Mouse (Mus musculus): ENCODE results near the gene Hebp2. TPM values are rescaled to one million over a fixed set of nuclear protein-coding genes. Genes with fewer than 3 reads are reported as not detected.
A peak's percentile ranks its signal among the peaks of the same experiment; 100 is the strongest.

Gene Hebp2
- polyA plus RNA-seq, 1 experiment from 2014 or later: 7.0 TPM

- Histone ChIP-seq H3K4me3 (ENCODE audit: low read length) (peak overlapping the region; percentile 67), H3K9me3 (ENCODE audit: control insufficient read depth, low read length) (no peaks in the 10 kb centered on the region), H3K4me1 (ENCODE audit: control insufficient read depth, insufficient read depth, low read length) (peaks cover 9% of the 10 kb centered on the region; the same call in 1 of the 2 replicates), H3K4me2 (ENCODE audit: low read depth, low read length) (peak overlapping the region; percentile 95), H3K36me3 (ENCODE audit: control insufficient read depth, insufficient read depth, low read length) (no peaks in the 10 kb centered on the region), H3K27ac (ENCODE audit: low read length) (peak overlapping the region; percentile 27; the same call in 1 of the 2 replicates), H3K9ac (ENCODE audit: low read depth, low read length) (peak overlapping the region; percentile 79), H3K27me3 (replicated peaks; ENCODE audit: control insufficient read depth, insufficient read depth, low read length) (no peaks in the 10 kb centered on the region)
- 4% methylated on average over 13 of the region's 13 CpGs for WGBS
- no peak for ATAC-seq
Observed at GRCm38 (mm10) chr10:18545309-18545708, 567 bp downstream of the Hebp2 start.

- no peak for ATAC-seq
- H3K4me2 ChIP-seq (ENCODE audit: low read depth, low read length): no peak overlapping the region
- H3K4me1 ChIP-seq (ENCODE audit: control insufficient read depth, insufficient read depth, low read length): no peaks in the 10 kb centered on the region
- no peak overlapping the region for H3K27ac ChIP-seq (ENCODE audit: low read length)
- no peak overlapping the region for H3K9ac ChIP-seq (ENCODE audit: low read depth, low read length)
- H3K36me3 ChIP-seq (ENCODE audit: control insufficient read depth, insufficient read depth, low read length): 0 out of 2 replicates have a peak, but pooled peaks cover under 1% of the 10 kb centered on the region
- 95% methylated on average over 2 of the region's 2 CpGs for WGBS
- no peaks in the 10 kb centered on the region for H3K9me3 ChIP-seq (ENCODE audit: control insufficient read depth, low read length)
- no peak overlapping the region for H3K4me3 ChIP-seq (ENCODE audit: low read length)
- H3K27me3 ChIP-seq (replicated peaks; ENCODE audit: control insufficient read depth, insufficient read depth, low read length): no peaks in the 10 kb centered on the region
Observed at GRCm38 (mm10) chr10:18536889-18537288, 9.0 kb downstream of the Hebp2 start.

- ATAC-seq: no peak
- Histone ChIP-seq H3K27me3 (replicated peaks; ENCODE audit: control insufficient read depth, insufficient read depth, low read length) (no peaks in the 10 kb centered on the region), H3K36me3 (ENCODE audit: control insufficient read depth, insufficient read depth, low read length) (peaks cover 7% of the 10 kb centered on the region; the same call in 1 of the 2 replicates), H3K27ac (ENCODE audit: low read length) (no peak overlapping the region), H3K9ac (ENCODE audit: low read depth, low read length) (no peak overlapping the region), H3K4me2 (ENCODE audit: low read depth, low read length) (no peak overlapping the region), H3K4me1 (ENCODE audit: control insufficient read depth, insufficient read depth, low read length) (no peaks in the 10 kb centered on the region), H3K4me3 (ENCODE audit: low read length) (no peak overlapping the region), H3K9me3 (ENCODE audit: control insufficient read depth, low read length) (no peaks in the 10 kb centered on the region)
- 66% methylated on average over 8 of the region's 8 CpGs for WGBS
Observed at GRCm38 (mm10) chr10:18532293-18532692, 13.6 kb downstream of the Hebp2 start.

- Histone ChIP-seq H3K9me3 (ENCODE audit: control insufficient read depth, low read length) (no peaks in the 10 kb centered on the region), H3K4me3 (ENCODE audit: low read length) (no peak overlapping the region), H3K4me2 (ENCODE audit: low read depth, low read length) (no peak overlapping the region), H3K27me3 (replicated peaks; ENCODE audit: control insufficient read depth, insufficient read depth, low read length) (no peaks in the 10 kb centered on the region), H3K27ac (ENCODE audit: low read length) (no peak overlapping the region), H3K36me3 (ENCODE audit: control insufficient read depth, insufficient read depth, low read length) (peaks cover 13% of the 10 kb centered on the region; the same call in 1 of the 2 replicates), H3K9ac (ENCODE audit: low read depth, low read length) (no peak overlapping the region), H3K4me1 (ENCODE audit: control insufficient read depth, insufficient read depth, low read length) (0 out of 2 replicates have a peak, but pooled peaks cover 2% of the 10 kb centered on the region)
- 91% methylated on average over 4 of the region's 4 CpGs for WGBS
- no peak for ATAC-seq
Observed at GRCm38 (mm10) chr10:18530161-18530560, 15.7 kb downstream of the Hebp2 start.

- no peak overlapping the region for H3K9ac ChIP-seq (ENCODE audit: low read depth, low read length)
- 0 out of 2 replicates have a peak, but pooled peaks cover 2% of the 10 kb centered on the region for H3K4me1 ChIP-seq (ENCODE audit: control insufficient read depth, insufficient read depth, low read length)
- H3K4me2 ChIP-seq (ENCODE audit: low read depth, low read length): no peak overlapping the region
- H3K27me3 ChIP-seq (replicated peaks; ENCODE audit: control insufficient read depth, insufficient read depth, low read length): no peaks in the 10 kb centered on the region
- no peak overlapping the region for H3K4me3 ChIP-seq (ENCODE audit: low read length)
- H3K27ac ChIP-seq (ENCODE audit: low read length): no peak overlapping the region
- peaks cover 18% of the 10 kb centered on the region; the same call in 1 of the 2 replicates for H3K36me3 ChIP-seq (ENCODE audit: control insufficient read depth, insufficient read depth, low read length)
- WGBS: 83% methylated on average over 4 of the region's 4 CpGs
- no peak for ATAC-seq
- no peaks in the 10 kb centered on the region for H3K9me3 ChIP-seq (ENCODE audit: control insufficient read depth, low read length)
Observed at GRCm38 (mm10) chr10:18529177-18529576, 16.7 kb downstream of the Hebp2 start.

GRCm38 (mm10) chr10:18528475-18528874, 17.4 kb downstream of the Hebp2 start:
- Histone ChIP-seq H3K36me3 (ENCODE audit: control insufficient read depth, insufficient read depth, low read length) (peaks cover 18% of the 10 kb centered on the region; the same call in 1 of the 2 replicates), H3K9me3 (ENCODE audit: control insufficient read depth, low read length) (no peaks in the 10 kb centered on the region), H3K4me1 (ENCODE audit: control insufficient read depth, insufficient read depth, low read length) (0 out of 2 replicates have a peak, but pooled peaks cover 2% of the 10 kb centered on the region), H3K27me3 (replicated peaks; ENCODE audit: control insufficient read depth, insufficient read depth, low read length) (no peaks in the 10 kb centered on the region), H3K4me3 (ENCODE audit: low read length) (no peak overlapping the region), H3K4me2 (ENCODE audit: low read depth, low read length) (no peak overlapping the region), H3K27ac (ENCODE audit: low read length) (no peak overlapping the region), H3K9ac (ENCODE audit: low read depth, low read length) (no peak overlapping the region)
- no peak for ATAC-seq
- WGBS: 45% methylated on average over 5 of the region's 5 CpGs

GRCm38 (mm10) chr10:18527766-18528165, 18.1 kb downstream of the Hebp2 start:
- 67% methylated on average over 7 of the region's 7 CpGs for WGBS
- H3K4me2 ChIP-seq (ENCODE audit: low read depth, low read length): no peak overlapping the region
- H3K27me3 ChIP-seq (replicated peaks; ENCODE audit: control insufficient read depth, insufficient read depth, low read length): no peaks in the 10 kb centered on the region
- peaks cover 18% of the 10 kb centered on the region; the same call in 1 of the 2 replicates for H3K36me3 ChIP-seq (ENCODE audit: control insufficient read depth, insufficient read depth, low read length)
- no peaks in the 10 kb centered on the region for H3K9me3 ChIP-seq (ENCODE audit: control insufficient read depth, low read length)
- 0 out of 2 replicates have a peak, but pooled peaks have one; percentile 37 for ATAC-seq
- no peak overlapping the region for H3K9ac ChIP-seq (ENCODE audit: low read depth, low read length)
- H3K27ac ChIP-seq (ENCODE audit: low read length): no peak overlapping the region
- 0 out of 2 replicates have a peak, but pooled peaks cover 2% of the 10 kb centered on the region for H3K4me1 ChIP-seq (ENCODE audit: control insufficient read depth, insufficient read depth, low read length)
- H3K4me3 ChIP-seq (ENCODE audit: low read length): no peak overlapping the region

- H3K27ac ChIP-seq (ENCODE audit: low read length): no peak overlapping the region
- H3K4me2 ChIP-seq (ENCODE audit: low read depth, low read length): no peak overlapping the region
- H3K9ac ChIP-seq (ENCODE audit: low read depth, low read length): no peak overlapping the region
- 0 out of 2 replicates have a peak, but pooled peaks cover 2% of the 10 kb centered on the region for H3K4me1 ChIP-seq (ENCODE audit: control insufficient read depth, insufficient read depth, low read length)
- H3K4me3 ChIP-seq (ENCODE audit: low read length): no peak overlapping the region
- no peaks in the 10 kb centered on the region for H3K9me3 ChIP-seq (ENCODE audit: control insufficient read depth, low read length)
- peaks cover 18% of the 10 kb centered on the region; the same call in 1 of the 2 replicates for H3K36me3 ChIP-seq (ENCODE audit: control insufficient read depth, insufficient read depth, low read length)
- 71% methylated on average over 20 of the region's 20 CpGs for WGBS
- 0 out of 2 replicates have a peak, but pooled peaks have one; percentile 45 for ATAC-seq
- H3K27me3 ChIP-seq (replicated peaks; ENCODE audit: control insufficient read depth, insufficient read depth, low read length): no peaks in the 10 kb centered on the region
Observed at GRCm38 (mm10) chr10:18526851-18527675, 18.8 kb downstream of the Hebp2 start.

GRCm38 (mm10) chr10:18526184-18526850, 19.6 kb downstream of the Hebp2 start:
- no peak overlapping the region for H3K9ac ChIP-seq (ENCODE audit: low read depth, low read length)
- H3K4me1 ChIP-seq (ENCODE audit: control insufficient read depth, insufficient read depth, low read length): 0 out of 2 replicates have a peak, but pooled peaks cover 2% of the 10 kb centered on the region
- 0 out of 2 replicates have a peak, but pooled peaks have one; percentile 6 for ATAC-seq
- no peak overlapping the region for H3K4me3 ChIP-seq (ENCODE audit: low read length)
- H3K27me3 ChIP-seq (replicated peaks; ENCODE audit: control insufficient read depth, insufficient read depth, low read length): no peaks in the 10 kb centered on the region
- no peaks in the 10 kb centered on the region for H3K9me3 ChIP-seq (ENCODE audit: control insufficient read depth, low read length)
- H3K27ac ChIP-seq (ENCODE audit: low read length): no peak overlapping the region
- 75% methylated on average over 22 of the region's 22 CpGs for WGBS
- peaks cover 12% of the 10 kb centered on the region; the same call in 1 of the 2 replicates for H3K36me3 ChIP-seq (ENCODE audit: control insufficient read depth, insufficient read depth, low read length)
- H3K4me2 ChIP-seq (ENCODE audit: low read depth, low read length): no peak overlapping the region
